Mouse (Mus musculus) thymus, adult 2 months (tissue): ENCODE measurements around the gene Apoa4.

Experiments
- CTCF ChIP-seq: fragments of 200-500 bp; IDR thresholded peaks from 2 replicates; pipeline ENCODE4 v1.5.1; 2012; ENCODE audit warnings: mild to moderate bottlenecking, control low read depth, low read length, moderate library complexity, borderline replicate concordance; ENCODE audit not compliant: control insufficient read depth, poor library complexity, insufficient read depth; ENCODE audit errors: extremely low read depth
- POLR2A ChIP-seq: fragments of 200-500 bp; IDR thresholded peaks from 2 replicates; pipeline ENCODE4 v1.6.1; 2012; ENCODE audit warnings: mild to moderate bottlenecking, low read length, control low read depth, moderate library complexity; ENCODE audit not compliant: control insufficient read depth, poor library complexity, insufficient read depth; ENCODE audit errors: extremely low read depth

GRCm38 (mm10) chr9:46230450-46230975 lies 10.0 kb upstream of the Apoa4 start:
- TF ChIP-seq CTCF (no peak), POLR2A (no peak)
